In genomic region chr16:40959211-40959610, GRCm38 (mm10) we compare ENCODE assay signal across 17 mouse cellular contexts.
"Had no signal": no experiment of that assay in that cellular context is flagged by ENCODE, and none has a peak within 500 bp of the region (broad histone marks: within the 10 kb centered on the region; RNA-seq: fewer than 3 reads in every experiment).

No protein-coding gene starts in this region.

- H3K9me3 ChIP-seq: liver, embryonic 15.5 days; lung, embryonic 15.5 days; megakaryocyte, embryonic 14.5 days; midbrain, embryonic 13.5 days; midbrain, embryonic 15.5 days; neural tube, embryonic 12.5 days; stomach, embryonic 15.5 days had no signal

- H3K36me3 ChIP-seq: liver, embryonic 15.5 days; lung, embryonic 15.5 days; midbrain, embryonic 13.5 days; midbrain, embryonic 15.5 days; neural tube, embryonic 12.5 days; stomach, embryonic 15.5 days had no signal

- H3K9ac ChIP-seq: liver, embryonic 15.5 days; liver, postnatal 0 days; lung, embryonic 15.5 days; midbrain, embryonic 13.5 days; midbrain, embryonic 15.5 days; neural tube, embryonic 12.5 days; stomach, embryonic 15.5 days had no signal

- H3K4me2 ChIP-seq: liver, embryonic 15.5 days; lung, embryonic 15.5 days; midbrain, embryonic 11.5 days; midbrain, embryonic 13.5 days; midbrain, embryonic 15.5 days; neural tube, embryonic 12.5 days; stomach, embryonic 15.5 days had no signal

- H3K4me1 ChIP-seq: liver, embryonic 15.5 days; lung, embryonic 15.5 days; megakaryocyte, embryonic 14.5 days; neural tube, embryonic 12.5 days; stomach, embryonic 15.5 days had no signal

- ATAC-seq: liver, postnatal 0 days; midbrain, embryonic 13.5 days; midbrain, embryonic 15.5 days had no signal

- DNase-seq: liver, postnatal 0 days; lung, adult 2 months; lung, postnatal 10 days; lung, postnatal 36 days; right cerebral cortex, postnatal 14 days; thymus, adult 2 months; thymus, postnatal 25 days; thymus, postnatal 4 days had no signal

- H3K4me3 ChIP-seq: liver, embryonic 15.5 days; lung, embryonic 15.5 days; megakaryocyte, embryonic 14.5 days; midbrain, embryonic 13.5 days; midbrain, embryonic 15.5 days; neural tube, embryonic 12.5 days; stomach, embryonic 15.5 days had no signal

- H3K27me3 ChIP-seq: liver, embryonic 15.5 days; lung, embryonic 15.5 days; megakaryocyte, embryonic 14.5 days; midbrain, embryonic 13.5 days; midbrain, embryonic 15.5 days; neural tube, embryonic 12.5 days; stomach, embryonic 15.5 days had no signal

- H3K27ac ChIP-seq: liver, embryonic 15.5 days; lung, embryonic 15.5 days; macrophage; midbrain, embryonic 13.5 days; midbrain, embryonic 15.5 days; neural tube, embryonic 12.5 days; stomach, embryonic 15.5 days had no signal
